Mouse (Mus musculus) heart, embryonic 10.5 days (tissue): Measurements from ENCODE around the gene Gm47841. TPM values are rescaled to one million over a fixed set of nuclear protein-coding genes. Genes with fewer than 3 reads are reported as not detected.

Experiments
- DNase-seq: peaks from one replicate; pipeline ENCODE4 v3.0.0-alpha.2; 2017; ENCODE audit warnings: low spot score
- H3K27ac ChIP-seq: fragments of 300-500 bp; sonication (generic); 2 replicates; pipeline ENCODE4 v1.5.1; 2016; ENCODE audit warnings: mild to moderate bottlenecking
- H3K27me3 ChIP-seq: fragments of 300-500 bp; sonication (generic); 2 replicates; pipeline ENCODE4 v1.6.1; 2016; ENCODE audit warnings: mild to moderate bottlenecking; ENCODE audit not compliant: poor library complexity, insufficient read depth, severe bottlenecking
- H3K36me3 ChIP-seq: fragments of 300-500 bp; sonication (generic); 2 replicates; pipeline ENCODE4 v1.6.1; 2016; ENCODE audit warnings: mild to moderate bottlenecking, moderate library complexity
- H3K4me1 ChIP-seq: fragments of 300-500 bp; sonication (generic); 2 replicates; pipeline ENCODE4 v1.6.1; 2016; ENCODE audit warnings: mild to moderate bottlenecking
- H3K4me3 ChIP-seq: fragments of 300-500 bp; sonication (generic); 2 replicates; pipeline ENCODE4 v1.5.1; 2016; ENCODE audit warnings: mild to moderate bottlenecking, moderate library complexity
- H3K9me3 ChIP-seq: fragments of 300-500 bp; sonication (generic); 2 replicates; pipeline ENCODE4 v1.6.1; 2016; ENCODE audit warnings: mild to moderate bottlenecking, moderate library complexity
- WGBS: fragments of 180-500 bp; shearing (Covaris S2); methylation state at CpG from one replicate; pipeline ENCODE4 v1.1.7; 2016; 5-methylcytosine and 5-hydroxymethylcytosine counted together
- polyA plus RNA-seq: library from polyadenylated mRNA; unstranded; fragments of >200 nt; fragmentation: Nextera tagmentation; extraction: Ambion mirVana; gene quantifications from 2 replicates; pipeline ENCODE4 v1.2.1, GENCODE M21; 2016

Gm47841 gene
- polyA plus RNA-seq, result not detected in 2 replicates

- WGBS, result 2% methylated on average over 23 of the region's 23 CpGs
- no peak for DNase-seq
- H3K9me3 ChIP-seq, result no peaks in the 10 kb centered on the region
- peaks cover 95% of the 10 kb centered on the region for H3K27me3 ChIP-seq
- peak within 1 kb of the TSS; percentile 56 for H3K27ac ChIP-seq
- no peaks in the 10 kb centered on the region for H3K36me3 ChIP-seq
- peaks cover 17% of the 10 kb centered on the region for H3K4me1 ChIP-seq
- H3K4me3 ChIP-seq, result peak within 1 kb of the TSS; percentile 60
Observed at GRCm38 (mm10) chr15:101047194-101047555, at the start of gene Gm47841. Gene Gm47841 (minus strand): TSS chr15:101047397.

DNA sequence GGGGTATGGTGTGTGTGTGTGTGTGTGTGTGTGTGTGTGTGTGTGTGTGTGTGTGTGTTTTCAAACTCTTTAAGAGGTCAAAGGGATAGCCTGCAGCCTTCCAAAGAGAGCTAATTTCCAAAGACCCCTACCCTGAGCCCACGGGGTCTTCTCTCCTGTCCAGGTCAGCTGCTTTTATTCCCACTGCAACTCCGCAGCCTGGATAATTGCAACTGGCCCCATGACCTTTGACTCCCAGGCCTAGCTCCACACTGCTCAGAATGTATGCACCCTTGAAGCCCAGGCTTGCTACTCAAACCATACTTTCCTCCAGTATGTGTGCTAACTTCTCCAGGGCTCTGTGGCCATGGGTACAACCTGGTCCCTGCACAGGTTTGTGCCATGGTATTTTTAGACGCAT is 48.2 kb upstream of the Gm47841 start:
- DNase-seq, result no peak
- peaks cover 53% of the 10 kb centered on the region for H3K4me1 ChIP-seq
- H3K27ac ChIP-seq, result no peak overlapping the region
- H3K4me3 ChIP-seq, result no peak overlapping the region
- H3K27me3 ChIP-seq, result peaks cover 40% of the 10 kb centered on the region
- no peaks in the 10 kb centered on the region for H3K9me3 ChIP-seq
- H3K36me3 ChIP-seq, result no peaks in the 10 kb centered on the region
- 74% methylated on average over 3 of the region's 3 CpGs for WGBS

DNA sequence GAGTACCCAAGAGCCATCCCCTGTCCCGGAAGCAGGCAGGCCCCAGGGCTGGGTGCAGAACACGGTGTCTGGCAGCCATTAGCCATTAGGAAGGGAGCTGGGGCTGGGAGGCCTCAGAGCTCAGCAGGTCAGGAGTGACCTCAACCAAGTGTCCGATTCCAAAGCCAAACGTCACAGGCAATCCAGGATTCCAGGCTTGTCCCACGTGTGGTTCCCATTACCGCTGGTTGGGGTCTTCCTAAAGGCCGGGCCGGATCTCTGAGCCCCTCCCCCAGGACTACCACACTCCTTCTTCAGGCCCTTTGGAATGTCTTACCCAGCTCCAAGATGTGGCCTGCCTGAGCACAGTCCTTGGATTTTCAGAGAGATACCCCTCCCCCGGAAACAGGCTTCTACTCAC is 47.8 kb upstream of the Gm47841 start:
- H3K4me1 ChIP-seq, result peaks cover 53% of the 10 kb centered on the region

GRCm38 (mm10) chr15:101093988-101094387 is 46.8 kb upstream of the Gm47841 start:
- peaks cover 53% of the 10 kb centered on the region for H3K4me1 ChIP-seq
- DNase-seq, result no peak
- no peaks in the 10 kb centered on the region for H3K36me3 ChIP-seq
- H3K27me3 ChIP-seq, result peaks cover 34% of the 10 kb centered on the region
- no peaks in the 10 kb centered on the region for H3K9me3 ChIP-seq
- 45% methylated on average over 6 of the region's 6 CpGs for WGBS
- 0 out of 2 replicates have a peak overlapping the region, but pooled peaks have one; percentile 5 for H3K27ac ChIP-seq
- no peak overlapping the region for H3K4me3 ChIP-seq

More for the DNA sequence above, 47.8 kb upstream of the Gm47841 start:
- Histone ChIP-seq H3K4me3 (no peak overlapping the region), H3K27me3 (peaks cover 40% of the 10 kb centered on the region), H3K36me3 (no peaks in the 10 kb centered on the region), H3K27ac (0 out of 2 replicates have a peak overlapping the region, but pooled peaks have one; percentile 5), H3K9me3 (no peaks in the 10 kb centered on the region)
- WGBS, result 50% methylated on average over 9 of the region's 9 CpGs
- DNase-seq, result no peak

GRCm38 (mm10) chr15:101092829-101093648 is 45.8 kb upstream of the Gm47841 start:
- Histone ChIP-seq H3K27ac (peak overlapping the region; percentile 57), H3K9me3 (no peaks in the 10 kb centered on the region), H3K27me3 (peaks cover 29% of the 10 kb centered on the region), H3K4me1 (peaks cover 45% of the 10 kb centered on the region), H3K4me3 (peak overlapping the region; percentile 22), H3K36me3 (no peaks in the 10 kb centered on the region)
- no peak for DNase-seq
- WGBS, result 12% methylated on average over 25 of the region's 25 CpGs

- H3K4me3 ChIP-seq, result peak overlapping the region; percentile 22
- 34% methylated on average over 14 of the region's 14 CpGs for WGBS
- H3K27me3 ChIP-seq, result peaks cover 24% of the 10 kb centered on the region
- H3K27ac ChIP-seq, result peak overlapping the region; percentile 74
- H3K36me3 ChIP-seq, result no peaks in the 10 kb centered on the region
- DNase-seq, result no peak
- no peaks in the 10 kb centered on the region for H3K9me3 ChIP-seq
- H3K4me1 ChIP-seq, result peaks cover 41% of the 10 kb centered on the region
Observed at GRCm38 (mm10) chr15:101092121-101092828, 45.1 kb upstream of the Gm47841 start.

DNA sequence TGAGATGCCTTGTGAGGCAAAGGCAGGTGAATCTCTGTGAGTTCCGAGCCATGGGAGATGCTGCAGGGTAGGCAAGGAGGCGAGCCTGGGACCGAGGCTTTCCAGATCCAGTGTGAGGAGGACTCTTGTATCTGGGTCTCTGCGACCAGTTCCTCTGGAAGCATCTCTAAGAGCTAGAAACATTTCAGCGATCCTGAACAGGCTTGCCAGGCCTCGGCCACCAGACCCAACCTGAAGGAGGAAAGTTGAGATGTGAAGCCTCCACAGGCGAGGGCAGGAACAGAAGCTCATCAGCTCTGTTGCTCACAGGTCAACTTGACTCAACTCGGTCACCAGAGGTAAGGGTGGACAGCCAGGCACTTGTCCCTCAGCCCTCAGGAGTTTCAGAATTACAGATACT is 44.4 kb upstream of the Gm47841 start:
- Histone ChIP-seq H3K27me3 (peaks cover 17% of the 10 kb centered on the region; the same call in 1 of the 2 replicates), H3K4me3 (no peak overlapping the region), H3K36me3 (no peaks in the 10 kb centered on the region), H3K9me3 (no peaks in the 10 kb centered on the region), H3K4me1 (peaks cover 41% of the 10 kb centered on the region), H3K27ac (no peak overlapping the region; the same call in 1 of the 2 replicates)
- 89% methylated on average over 8 of the region's 8 CpGs for WGBS
- DNase-seq, result no peak

DNA sequence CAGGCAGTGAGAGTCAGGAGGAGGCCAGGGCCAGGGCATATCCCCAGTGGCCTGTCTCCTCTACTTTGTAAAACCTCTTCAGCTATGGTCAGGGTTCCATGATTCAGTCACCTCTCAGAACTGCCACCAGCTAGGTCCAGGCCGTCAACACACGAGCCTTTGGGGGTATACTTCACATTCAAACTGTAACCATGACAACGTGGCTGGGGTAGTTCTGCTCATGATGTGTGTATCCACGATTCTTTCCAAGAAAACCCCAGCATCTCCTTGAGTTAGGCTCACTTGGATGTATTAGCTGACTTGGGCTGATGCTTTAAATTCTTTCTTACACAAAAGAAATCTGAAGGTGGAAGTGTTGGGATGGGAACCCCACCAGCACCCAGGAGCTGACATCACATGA is 41.1 kb upstream of the Gm47841 start:
- H3K9me3 ChIP-seq, result no peaks in the 10 kb centered on the region
- H3K4me1 ChIP-seq, result peaks cover 20% of the 10 kb centered on the region
- H3K4me3 ChIP-seq, result no peak overlapping the region
- no peak overlapping the region for H3K27ac ChIP-seq
- no peaks in the 10 kb centered on the region for H3K36me3 ChIP-seq
- no peak for DNase-seq
- H3K27me3 ChIP-seq, result peaks cover 8% of the 10 kb centered on the region; the same call in 1 of the 2 replicates
- WGBS, result 78% methylated on average over 4 of the region's 4 CpGs

GRCm38 (mm10) chr15:101086956-101087355 is 39.8 kb upstream of the Gm47841 start:
- H3K4me3 ChIP-seq, result no peak overlapping the region
- no peaks in the 10 kb centered on the region for H3K36me3 ChIP-seq
- H3K9me3 ChIP-seq, result no peaks in the 10 kb centered on the region
- no peak overlapping the region for H3K27ac ChIP-seq
- peaks cover 13% of the 10 kb centered on the region for H3K4me1 ChIP-seq
- peaks cover 2% of the 10 kb centered on the region; the same call in 1 of the 2 replicates for H3K27me3 ChIP-seq
- DNase-seq, result no peak
- WGBS, result 71% methylated on average over 3 of the region's 3 CpGs

DNA sequence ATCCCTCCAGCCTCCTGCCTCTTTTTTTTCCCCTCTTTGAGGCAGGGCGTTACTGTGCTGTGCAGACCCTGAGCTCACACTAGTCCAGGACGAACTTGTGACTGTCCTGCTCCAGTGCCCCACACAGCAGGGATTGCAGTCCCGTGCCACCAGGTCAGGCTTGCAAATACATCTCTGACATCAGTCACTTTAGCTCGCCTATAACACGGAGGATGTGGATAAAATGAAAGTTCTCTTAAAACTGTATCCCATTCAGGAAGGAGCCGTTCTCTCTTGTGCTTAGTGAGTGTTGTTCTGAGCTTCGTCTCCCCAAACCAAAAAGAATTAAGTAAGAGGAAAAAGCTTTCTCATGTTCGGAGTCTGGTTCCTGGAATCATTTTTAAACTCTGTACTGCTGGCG is 39.3 kb upstream of the Gm47841 start:
- H3K27ac ChIP-seq, result no peak overlapping the region
- no peaks in the 10 kb centered on the region for H3K36me3 ChIP-seq
- no peak overlapping the region for H3K4me3 ChIP-seq
- WGBS, result 76% methylated on average over 9 of the region's 9 CpGs
- no peak for DNase-seq
- peaks cover 14% of the 10 kb centered on the region for H3K4me1 ChIP-seq
- no peaks in the 10 kb centered on the region for H3K9me3 ChIP-seq
- H3K27me3 ChIP-seq, result no peaks in the 10 kb centered on the region

DNA sequence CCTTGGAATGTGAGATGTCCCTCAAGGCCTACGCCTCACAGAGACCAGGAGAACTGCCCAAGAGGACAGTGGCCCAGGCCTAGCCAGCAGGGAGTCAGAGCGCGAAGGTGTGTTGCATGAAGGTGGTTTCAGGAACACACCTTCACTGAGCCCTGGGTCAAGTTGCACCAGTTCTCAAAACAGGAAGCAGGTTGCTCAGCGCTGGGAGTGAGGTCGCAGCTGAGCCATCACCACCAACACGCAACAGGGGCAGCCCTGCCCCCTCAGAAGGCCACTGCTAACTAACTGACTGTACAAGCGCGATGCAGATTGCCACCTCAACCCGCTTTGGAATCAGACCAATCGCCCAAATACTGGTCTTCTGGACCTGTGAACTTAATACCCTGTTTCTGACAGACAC is 37.3 kb upstream of the Gm47841 start:
- Histone ChIP-seq H3K4me1 (peaks cover 33% of the 10 kb centered on the region), H3K36me3 (no peaks in the 10 kb centered on the region), H3K4me3 (no peak overlapping the region), H3K27ac (no peak overlapping the region), H3K9me3 (no peaks in the 10 kb centered on the region), H3K27me3 (no peaks in the 10 kb centered on the region)
- no peak for DNase-seq
- WGBS, result 60% methylated on average over 10 of the region's 10 CpGs

DNA sequence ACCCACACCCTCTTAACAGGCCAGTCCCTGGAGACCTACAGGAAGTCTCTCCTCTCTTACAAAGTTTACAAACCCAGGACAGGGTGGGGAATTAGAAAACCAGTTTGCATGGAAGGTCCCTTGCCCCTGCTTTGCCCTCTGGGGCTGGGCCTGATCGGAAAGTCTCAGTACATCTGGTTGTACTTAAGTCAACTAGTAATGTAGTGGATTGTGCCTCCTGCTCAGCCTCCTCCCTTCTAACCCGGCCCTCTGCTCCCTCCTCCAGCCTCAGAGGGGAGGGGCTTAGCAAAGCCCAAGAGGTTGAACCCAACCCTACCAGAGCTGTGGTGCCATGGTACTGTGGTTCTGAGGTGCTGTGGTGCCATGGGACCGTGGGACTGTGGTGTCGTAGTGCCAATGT is 35.0 kb upstream of the Gm47841 start:
- peaks cover 56% of the 10 kb centered on the region for H3K4me1 ChIP-seq
- no peak for DNase-seq
- H3K27me3 ChIP-seq, result no peaks in the 10 kb centered on the region
- peak overlapping the region; percentile 59 for H3K27ac ChIP-seq
- WGBS, result 46% methylated on average over 4 of the region's 4 CpGs
- no peaks in the 10 kb centered on the region for H3K9me3 ChIP-seq
- no peak overlapping the region for H3K4me3 ChIP-seq
- H3K36me3 ChIP-seq, result no peaks in the 10 kb centered on the region

DNA sequence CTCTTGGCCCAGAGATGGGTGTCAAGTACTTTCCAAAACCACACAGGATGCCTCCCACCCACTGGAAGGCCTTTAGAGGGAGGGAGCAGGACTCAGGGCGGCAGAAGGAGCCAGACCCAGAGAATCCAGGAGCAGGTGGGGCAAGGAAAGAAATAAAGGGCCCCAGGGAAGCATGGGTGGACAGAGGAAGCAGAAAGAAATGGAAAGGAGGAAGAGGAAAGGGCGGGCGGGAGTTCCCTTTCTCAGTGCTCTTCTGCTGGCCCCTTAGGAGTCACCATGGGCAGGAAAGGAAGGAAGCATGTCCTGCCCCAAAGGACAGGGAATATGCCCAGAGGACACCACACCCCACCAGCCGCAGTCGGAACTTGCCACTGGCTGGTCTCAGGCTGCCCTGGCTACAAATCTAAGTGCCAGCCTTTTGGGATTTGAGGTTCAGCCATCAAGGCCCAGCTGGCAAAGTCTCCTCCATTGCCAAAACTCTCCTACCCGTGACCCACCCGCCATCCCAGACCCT is 33.9 kb upstream of the Gm47841 start:
- Histone ChIP-seq H3K27me3 (peaks cover 7% of the 10 kb centered on the region), H3K4me1 (peaks cover 67% of the 10 kb centered on the region), H3K4me3 (no peak overlapping the region), H3K27ac (peak overlapping the region; percentile 62; the same call in 1 of the 2 replicates), H3K9me3 (no peaks in the 10 kb centered on the region), H3K36me3 (no peaks in the 10 kb centered on the region)
- WGBS, result 67% methylated on average over 7 of the region's 7 CpGs
- no peak for DNase-seq
